Mouse (Mus musculus): Measurements from ENCODE around the gene Gale.
"Not testable (repeated sequence)": the region's sequence is repeated elsewhere in the genome, so short reads cannot be mapped to it uniquely, and the experiment has no call there.

Gene Gale

DNA sequence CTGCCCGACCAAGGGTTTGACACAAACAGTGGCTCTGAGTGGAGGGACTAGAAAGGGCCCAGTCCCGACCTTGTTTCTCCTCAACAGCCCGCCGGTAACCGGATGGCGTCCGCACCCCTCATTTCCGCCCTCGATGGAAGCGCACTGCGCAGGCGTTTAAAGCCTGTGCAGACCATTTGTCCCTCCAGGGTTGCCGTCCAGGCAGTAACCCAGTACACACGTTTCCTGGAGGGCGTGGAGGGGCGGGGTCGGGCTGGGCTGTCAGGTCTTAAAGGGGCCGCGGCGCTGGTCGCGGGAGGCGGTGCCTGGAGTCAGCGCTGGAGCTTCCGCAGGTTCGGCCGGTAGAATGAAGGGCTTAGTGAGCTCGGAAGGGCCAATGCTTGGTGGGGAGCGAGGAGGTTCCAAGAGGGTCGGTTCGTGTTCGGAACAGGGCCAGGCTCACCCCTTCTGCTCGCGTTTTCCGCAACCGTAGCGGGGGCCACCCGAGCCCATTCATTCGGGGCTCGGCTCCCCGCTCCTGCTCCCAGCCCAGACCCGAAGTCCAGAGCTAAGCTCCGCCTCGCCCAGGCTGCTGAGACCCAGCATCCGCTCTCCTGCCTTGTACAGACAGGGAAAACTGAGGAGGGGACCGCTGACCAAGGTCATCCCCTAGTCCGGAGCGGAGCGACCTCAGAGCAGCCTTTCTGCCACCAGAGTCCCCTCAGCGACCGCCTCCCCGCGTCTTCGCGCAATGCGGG is at the start of gene Gale:
Gene Gale, plus strand, starts transcription at position 271 of the 737 bp plus-strand sequence.
- peak; percentile 96 for DNase-seq (ENCODE audit: extremely low read depth, insufficient read length, low spot score)

DNA sequence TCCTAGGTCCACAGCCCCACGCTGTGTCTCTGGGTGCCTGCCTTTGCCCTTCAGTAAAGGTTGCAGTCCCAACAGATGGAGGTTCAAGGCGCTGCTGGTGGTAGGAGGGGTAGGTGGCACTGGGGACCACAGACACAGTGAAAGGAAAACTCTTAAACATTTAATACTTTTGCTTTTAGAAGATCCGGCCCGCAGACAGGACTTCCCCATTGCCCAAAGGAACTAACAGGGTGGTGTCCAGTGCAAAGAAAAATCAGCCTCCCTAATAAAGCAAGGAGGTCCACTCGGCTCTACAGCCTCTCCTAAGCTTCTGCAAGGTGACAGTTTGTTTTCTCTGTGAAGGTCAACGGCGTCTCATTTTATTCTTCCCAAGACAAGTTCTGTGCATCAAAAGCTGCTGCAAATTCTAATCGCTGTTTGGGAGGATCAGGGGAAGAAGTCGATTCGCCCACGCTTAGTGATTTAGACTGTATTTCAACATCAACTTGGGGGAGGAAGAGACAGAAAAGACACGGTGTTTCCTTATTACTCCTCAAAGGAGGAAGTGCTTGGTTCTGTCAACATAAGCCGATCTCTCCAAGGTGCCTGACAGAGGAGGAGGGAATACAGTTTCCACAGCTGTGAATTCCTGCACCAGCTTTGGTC is 44.8 kb upstream of the Gale start:
- no peak for DNase-seq (ENCODE audit: extremely low read depth, insufficient read length, low spot score)

DNA sequence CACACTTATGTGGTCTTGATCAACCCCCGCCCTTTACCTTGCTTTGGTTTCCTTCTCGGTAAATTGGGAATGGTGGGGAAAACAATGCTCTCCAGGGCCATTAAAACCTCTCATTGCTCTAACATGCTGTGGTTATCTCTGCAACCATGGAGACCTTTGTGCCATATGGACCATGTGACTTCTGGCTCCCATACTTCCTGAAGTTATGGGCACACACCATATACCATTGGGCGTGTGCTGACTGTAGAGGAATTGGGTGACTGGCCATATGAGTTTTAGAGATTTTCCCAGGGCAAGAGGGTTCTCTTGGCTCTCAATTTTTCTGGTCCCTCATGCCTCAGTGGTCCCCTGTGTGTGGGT is 44.3 kb upstream of the Gale start:
- DNase-seq (ENCODE audit: extremely low read depth, insufficient read length, low spot score): no peak

DNA sequence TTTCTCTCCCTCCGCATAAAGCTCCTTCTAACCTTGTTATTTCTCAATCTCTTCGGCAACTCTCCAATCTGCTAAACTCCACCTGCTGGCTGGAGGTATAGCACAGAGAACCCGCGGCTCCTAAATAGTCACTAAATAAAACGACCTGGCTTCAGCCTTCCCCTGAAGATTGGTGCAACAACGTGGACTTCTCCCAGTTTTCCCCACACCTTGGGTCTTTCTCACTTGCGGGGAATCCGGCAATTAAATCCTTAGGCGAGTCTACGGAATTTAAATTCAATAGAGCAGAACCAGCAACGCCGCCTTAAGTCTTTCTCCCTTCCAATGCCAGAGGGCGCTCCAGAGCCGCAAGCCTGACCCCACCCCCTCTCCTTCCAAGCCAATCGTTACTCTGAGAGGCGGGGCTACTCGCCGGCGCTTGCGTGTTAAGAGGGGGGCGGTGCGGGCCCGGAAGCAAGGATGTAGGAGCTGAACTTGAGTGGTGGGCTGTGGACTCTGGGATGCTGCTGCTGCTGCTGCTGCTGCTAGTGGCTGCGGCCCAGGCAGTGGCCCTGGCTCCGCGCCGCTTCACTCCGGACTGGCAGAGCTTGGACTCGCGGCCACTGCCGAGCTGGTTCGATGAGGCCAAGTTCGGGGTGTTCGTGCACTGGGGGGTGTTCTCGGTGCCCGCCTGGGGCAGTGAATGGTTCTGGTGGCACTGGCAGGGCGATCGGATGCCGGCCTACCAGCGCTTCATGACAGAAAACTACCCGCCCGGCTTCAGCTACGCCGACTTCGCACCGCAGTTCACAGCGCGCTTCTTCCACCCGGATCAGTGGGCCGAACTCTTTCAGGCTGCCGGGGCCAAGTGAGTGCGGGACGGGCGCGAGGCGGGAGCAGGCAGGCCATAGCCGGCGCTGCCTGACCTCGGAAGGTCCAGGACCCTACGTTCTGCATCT is 43.0 kb upstream of the Gale start, which contains the start of gene Fuca1:
Gene Fuca1, plus strand, starts transcription at position 432 of the 938 bp plus-strand sequence.
- DNase-seq (ENCODE audit: extremely low read depth, insufficient read length, low spot score): peak; percentile 91

DNA sequence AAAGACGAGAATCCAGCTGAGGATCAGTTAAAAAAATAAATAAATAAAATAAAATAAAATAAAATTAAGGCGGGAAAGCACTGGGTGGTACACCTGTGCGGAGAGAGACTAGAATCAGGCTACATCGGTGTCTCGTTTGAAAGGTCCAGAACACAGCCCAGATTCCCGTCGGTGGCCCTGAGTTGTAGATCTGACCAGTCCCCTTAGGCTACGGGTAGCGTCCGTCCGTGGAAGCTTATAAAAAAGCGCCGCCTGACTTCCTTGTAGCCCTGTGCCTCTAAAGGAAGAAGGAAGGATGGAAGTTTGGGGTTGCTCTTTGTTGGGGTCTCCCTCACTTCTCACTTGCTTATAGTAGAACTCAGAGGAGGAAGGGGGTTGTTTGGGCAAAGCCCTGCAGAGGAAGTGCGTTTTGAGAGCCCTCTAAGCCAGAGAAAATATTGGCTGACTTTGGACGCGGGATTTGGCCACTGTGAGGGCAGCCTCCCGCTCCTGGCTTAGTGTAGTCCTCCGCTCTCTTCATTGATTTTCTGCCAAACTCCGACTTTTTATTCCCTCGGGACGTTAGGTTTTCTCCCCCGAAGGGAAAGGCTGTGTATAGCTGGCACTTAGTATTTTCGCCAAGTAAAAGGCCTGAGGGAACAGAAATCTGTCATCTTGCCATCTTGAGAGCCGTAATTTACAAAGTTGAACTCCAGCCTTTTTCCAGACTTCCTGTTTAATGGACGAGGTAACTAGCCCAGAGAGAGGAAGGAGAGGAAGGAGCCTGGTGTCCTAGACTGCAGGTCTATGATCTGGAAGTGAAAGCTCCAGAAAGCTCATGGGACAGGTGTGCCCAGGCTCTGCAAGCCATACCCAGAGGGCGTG is 42.0 kb upstream of the Gale start:
- DNase-seq (ENCODE audit: extremely low read depth, insufficient read length, low spot score): peak; percentile 62

DNA sequence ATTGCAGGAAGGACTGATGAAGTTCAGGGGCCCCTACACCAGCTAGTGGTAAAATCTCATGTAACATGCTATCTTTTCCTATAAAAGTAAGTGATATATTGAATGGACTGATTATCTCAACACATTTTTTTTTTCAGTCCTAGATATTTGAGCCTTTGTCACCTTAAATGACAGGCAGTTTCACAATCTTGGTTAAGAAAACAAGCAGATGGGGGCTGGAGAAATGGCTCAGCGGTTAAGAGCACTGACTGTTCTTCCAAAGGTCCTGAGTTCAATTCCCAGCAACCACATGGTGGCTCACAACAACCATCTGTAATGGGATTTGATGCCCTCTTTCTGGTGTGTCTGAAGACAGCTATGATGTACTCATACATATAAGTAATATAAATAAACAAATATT is 41.3 kb upstream of the Gale start:
- DNase-seq (ENCODE audit: extremely low read depth, insufficient read length, low spot score): no peak

DNA sequence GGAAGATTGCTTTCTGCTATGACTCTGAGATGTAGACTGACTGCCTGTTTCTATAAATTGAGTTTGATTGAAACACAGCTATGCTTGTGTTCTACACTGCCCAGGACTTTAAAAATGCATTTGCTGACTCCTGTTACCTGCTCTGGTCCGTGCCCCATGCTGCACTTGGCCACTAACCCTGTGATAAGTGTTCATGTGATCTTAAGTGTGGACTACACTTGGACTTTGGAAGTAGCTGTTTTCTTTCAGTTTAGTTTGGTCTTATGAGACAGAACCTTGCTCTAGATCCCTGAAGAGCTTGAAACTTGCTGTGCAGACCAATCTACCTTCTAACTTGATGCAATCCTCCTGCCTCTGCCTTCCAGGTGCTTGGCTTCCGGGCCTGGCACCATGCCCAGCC is 39.1 kb upstream of the Gale start:
- DNase-seq (ENCODE audit: extremely low read depth, insufficient read length, low spot score): no peak

DNA sequence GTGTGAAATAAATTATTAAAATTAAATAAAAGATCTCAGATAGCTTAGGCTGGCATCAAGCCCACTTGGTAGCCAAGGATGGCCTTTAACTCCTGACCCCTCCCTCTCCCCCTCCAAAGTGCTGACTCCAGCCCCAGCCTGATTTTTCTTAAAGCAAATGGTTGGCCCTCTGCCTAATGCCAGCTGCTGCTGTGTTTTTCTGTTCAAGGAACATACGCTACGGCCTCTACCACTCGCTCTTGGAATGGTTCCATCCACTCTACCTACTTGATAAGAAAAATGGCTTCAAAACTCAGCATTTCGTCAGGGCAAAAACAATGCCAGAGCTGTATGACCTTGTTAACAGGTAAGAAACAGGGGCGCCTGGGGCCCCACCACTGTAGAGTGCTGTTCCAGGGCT is 38.2 kb upstream of the Gale start:
- no peak for DNase-seq (ENCODE audit: extremely low read depth, insufficient read length, low spot score)

DNA sequence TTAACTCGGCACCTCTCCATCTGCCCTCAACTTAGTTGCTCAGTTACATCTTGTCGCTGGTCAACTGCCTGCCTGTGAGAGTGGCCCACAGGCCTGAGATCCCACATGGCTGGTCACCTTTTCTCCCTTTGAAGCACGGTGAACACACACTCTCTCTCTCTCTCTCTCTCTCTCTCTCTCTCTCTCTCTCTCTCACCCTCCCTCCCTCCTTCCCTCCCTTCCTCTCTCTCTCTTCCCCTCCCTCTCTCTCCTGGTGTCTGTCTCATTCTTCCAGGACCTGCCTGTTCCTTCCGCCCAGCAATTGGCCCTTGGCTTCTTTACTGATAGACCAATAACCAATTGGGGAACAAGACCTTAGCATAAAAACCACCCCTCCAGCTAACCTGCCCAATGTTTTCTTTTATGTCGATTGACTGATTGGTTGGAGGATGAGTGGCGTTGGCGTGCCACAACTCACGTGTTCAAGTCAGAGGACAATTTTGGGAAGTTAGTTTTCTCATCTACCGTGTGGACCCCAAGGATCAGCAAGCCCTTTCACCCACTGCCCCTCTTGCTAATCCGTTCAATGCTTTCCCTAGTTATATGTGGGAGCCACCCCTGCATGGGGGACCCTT is 37.2 kb upstream of the Gale start:
- no peak for DNase-seq (ENCODE audit: extremely low read depth, insufficient read length, low spot score)

DNA sequence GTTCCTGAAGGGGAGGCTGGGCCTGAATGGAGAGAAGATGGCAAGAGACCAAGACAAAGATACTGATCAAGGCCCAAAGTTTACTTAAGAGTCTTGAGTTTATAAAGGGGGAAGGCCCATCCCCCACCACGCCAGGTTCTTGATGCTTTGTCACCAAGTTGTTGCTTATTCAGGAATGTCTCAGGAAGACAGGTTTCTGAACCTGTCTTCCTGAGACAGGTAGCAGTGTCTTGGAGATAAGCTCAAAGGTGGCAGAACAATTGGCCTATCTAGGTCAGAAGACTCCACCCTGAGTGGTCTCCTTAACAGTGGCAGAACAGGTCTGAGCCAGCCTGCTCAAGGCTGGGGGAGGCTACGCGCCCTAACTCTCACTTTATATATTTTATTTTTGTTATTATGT is 36.7 kb upstream of the Gale start:
- DNase-seq (ENCODE audit: extremely low read depth, insufficient read length, low spot score): no peak

DNA sequence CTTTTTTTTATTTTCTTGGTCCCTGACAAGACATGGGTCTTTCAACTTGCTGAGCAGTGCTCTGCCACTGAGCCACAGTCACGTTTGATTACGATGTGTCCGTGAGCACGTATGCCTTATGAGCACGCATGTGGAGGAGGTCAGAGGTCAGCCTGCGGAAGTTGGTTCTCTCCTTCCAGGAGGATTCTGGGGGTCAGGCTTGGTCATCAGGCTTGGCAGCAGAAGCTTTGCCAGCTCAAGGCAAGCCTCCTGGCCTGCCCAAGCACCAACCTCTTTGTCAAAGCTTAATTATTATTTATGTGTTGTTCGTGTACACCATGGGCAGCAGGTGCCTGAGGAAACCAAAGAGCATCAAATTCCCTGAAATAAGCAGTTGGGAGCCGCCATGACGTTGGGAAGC is 35.2 kb upstream of the Gale start:
- DNase-seq (ENCODE audit: extremely low read depth, insufficient read length, low spot score): no peak

DNA sequence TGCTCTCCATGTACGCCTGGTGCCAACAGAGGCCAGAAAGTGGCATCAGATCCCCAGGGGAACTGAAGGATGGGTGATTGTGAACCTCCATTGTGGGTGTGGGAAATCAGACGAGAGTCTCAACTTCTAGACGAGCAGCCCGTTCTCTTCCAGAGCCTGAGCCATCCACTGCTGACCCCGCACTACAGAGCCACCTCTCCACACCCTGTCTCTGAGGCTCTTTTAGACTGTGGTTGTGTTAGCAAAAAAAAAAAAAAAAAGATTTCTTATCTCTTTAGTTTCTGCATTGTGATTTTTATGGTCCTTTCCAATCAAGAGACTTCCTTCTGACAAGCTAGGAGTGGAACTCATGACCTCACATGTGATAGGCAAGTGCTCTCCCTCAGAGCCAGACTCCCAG is 34.1 kb upstream of the Gale start:
- no peak for DNase-seq (ENCODE audit: extremely low read depth, insufficient read length, low spot score)

DNA sequence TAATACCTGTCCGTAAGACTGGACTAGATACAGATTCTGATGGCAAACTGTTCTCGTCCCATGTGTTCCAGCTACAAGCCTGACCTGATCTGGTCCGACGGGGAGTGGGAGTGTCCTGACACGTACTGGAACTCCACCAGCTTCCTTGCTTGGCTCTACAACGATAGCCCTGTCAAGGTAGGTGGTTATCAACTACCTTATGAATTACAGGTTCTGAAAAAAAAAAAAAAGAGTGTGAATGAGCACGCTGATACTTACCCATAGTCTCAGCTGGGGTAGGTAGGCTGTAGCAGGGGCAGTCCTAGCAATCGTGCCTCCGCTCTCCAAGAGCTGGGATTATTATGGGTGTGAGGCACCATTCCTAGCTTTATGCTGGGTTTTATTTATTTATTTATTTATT is 33.7 kb upstream of the Gale start:
- DNase-seq (ENCODE audit: extremely low read depth, insufficient read length, low spot score): no peak

DNA sequence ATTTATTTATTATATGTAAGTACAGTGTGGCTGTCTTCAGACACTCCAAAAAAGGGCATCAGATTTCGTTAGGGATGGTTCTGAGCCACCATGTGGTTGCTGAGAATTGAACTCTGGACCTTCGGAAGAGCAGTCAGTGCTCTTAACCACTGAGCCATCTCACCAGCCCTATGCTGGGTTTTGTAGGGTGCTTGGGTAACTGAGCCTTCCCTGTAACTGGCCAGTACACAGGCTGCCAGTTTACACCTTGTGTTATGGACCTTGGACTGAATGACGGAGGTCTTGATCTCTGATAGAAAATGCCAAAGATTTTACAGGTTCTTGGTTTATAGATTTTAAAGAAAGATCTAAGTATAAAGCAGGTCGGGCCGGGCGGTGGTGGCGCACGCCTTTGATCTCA is 33.3 kb upstream of the Gale start:
- no peak for DNase-seq (ENCODE audit: extremely low read depth, insufficient read length, low spot score)

DNA sequence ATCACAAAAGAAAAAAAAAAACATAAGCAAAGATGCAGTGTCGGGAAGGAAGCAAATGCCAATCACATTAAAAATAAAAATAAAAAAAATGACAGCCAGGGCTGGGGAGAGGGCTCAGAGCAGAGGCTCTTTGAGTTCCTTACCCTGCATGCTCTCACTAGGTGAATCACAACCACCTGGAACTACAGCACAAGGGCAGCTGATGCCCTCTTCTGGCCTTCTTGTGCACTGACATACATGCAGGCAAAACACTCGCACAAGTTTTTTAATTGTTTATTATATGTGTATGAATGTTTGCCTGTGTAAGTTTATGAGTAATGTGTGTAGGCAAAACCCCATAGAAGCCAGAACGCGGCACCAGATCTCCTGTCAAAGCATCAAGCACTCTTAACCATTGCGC is 31.7 kb upstream of the Gale start:
- DNase-seq (ENCODE audit: extremely low read depth, insufficient read length, low spot score): no peak

DNA sequence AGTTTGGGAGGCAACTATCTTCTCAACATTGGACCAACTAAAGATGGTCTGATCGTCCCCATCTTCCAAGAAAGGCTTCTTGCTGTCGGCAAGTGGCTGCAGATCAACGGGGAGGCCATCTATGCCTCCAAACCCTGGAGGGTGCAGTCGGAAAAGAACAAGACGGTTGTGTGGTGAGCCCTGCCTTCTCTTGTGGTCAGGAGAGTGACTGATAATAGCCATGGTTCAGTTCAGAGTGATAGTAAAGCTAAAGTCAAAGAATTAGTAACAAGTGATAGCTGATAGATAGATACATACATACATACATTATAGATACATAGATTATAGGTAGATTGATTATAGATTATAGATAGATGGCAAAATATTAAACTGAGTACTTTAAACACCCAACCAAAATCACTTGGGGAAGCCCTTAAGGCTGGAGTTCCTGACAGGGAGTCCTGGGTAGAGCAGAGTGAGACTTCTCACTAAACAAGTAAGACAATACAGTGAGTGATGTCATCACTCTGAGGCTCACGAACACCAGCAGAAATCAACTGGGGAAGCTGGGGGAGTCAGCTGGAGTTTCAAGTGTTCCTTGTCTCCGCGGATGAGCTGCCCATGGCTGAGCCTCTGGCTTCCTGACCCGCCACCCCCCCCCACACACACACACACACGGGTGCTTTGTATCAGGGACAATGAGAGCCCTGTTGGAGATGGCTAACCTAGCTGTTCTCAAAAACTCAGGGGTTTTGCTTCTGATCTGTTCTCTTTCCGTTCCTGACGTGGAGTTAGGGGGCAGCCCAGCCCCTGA is 28.6 kb upstream of the Gale start:
- DNase-seq (ENCODE audit: extremely low read depth, insufficient read length, low spot score): no peak

DNA sequence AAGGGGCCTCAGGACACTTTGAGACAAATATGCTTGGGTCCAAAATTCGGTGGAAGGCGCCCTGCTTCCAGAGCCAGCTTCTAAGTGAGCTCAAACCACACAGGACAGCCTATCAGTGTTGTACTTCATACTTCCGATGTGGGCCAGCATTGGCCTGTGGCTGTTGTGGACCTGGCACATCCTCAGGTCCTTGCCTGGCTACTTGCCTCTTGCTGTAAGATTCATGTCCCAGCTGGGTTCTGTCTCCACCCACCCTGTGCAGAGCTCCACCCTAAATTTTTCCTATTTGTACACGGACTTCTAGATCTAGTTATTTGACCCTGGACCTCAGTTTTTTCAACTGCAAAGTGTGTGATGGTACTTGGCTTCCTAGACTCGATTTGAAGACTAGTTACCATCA is 28.0 kb upstream of the Gale start:
- DNase-seq (ENCODE audit: extremely low read depth, insufficient read length, low spot score): no peak

DNA sequence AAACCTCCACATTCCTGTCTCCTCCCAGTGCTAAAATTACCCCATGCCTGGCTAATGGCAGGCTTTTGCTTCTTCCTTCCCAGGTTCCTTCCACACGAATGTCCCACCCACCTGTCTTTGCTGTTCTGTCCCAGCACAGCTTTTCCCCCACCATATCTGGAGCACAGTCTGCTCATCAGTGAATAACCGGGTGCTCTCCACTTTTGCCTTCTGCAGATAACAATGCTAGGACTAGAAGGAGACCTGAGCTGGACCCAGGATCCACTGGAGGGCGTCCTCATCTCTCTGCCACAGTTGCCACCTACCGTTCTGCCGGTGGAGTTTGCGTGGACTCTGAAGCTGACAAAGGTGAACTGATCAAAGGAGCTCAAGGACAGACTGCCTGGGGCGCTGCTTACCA is 24.7 kb upstream of the Gale start:
- DNase-seq (ENCODE audit: extremely low read depth, insufficient read length, low spot score): no peak

DNA sequence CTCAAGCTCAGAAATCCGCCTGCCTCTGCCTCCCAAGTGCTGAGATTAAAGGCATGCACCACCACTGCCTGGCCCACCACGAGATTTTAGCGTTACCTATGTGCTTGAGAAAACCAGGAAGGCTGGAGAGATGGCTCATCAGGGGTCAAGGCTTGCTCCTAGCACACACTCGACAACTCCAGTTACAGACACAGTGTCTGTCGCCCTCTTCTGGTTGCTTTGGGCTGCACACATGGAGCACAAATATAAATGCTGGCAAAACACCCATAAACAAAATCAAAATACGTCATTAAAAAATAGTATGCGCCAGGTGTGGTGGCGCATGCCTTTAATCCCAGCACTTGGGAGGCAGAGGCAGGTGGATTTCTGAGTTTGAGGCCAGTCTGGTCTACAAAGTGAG is 22.5 kb upstream of the Gale start:
- not testable (repeated sequence) for DNase-seq (ENCODE audit: extremely low read depth, insufficient read length, low spot score)

Data from 3134 (cell line).